Mouse (Mus musculus): ENCODE measurements around the gene Dusp7.

Dusp7 gene

DNA sequence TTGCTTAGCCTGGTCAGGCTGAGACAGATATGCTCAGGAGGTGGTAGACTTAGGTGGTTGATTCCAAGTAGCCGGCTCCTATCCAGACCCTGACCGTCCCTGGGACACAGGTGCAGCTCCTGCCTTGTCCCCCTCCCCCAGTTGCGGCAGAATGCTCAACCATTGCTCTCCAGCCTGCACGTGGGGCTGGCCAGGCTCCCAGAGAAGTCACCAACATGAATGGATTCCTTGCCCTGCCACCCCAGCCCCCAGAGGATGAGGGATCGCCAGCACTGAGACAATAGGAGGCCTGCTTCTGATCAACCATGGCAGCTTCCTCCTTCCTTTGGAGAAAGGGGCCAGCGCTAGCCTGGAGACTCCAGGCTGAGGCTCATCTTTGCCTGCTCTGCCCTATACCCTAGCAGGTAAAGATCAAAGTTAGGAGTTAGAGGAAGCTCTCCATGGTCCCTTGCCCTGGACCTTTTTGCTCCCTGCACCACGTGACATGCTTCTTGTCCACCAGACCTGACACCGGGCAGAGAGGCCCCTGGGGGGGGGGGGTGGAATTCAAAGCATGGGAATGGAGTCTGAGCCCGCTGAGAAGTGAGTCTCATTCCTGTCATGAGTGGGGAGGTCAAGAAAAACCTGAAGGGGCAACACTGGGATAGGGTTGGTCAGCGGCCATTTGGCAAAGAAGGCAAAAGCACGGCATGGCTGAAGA is 24.5 kb downstream of the Dusp7 start:
- no peak for DNase-seq

DNA sequence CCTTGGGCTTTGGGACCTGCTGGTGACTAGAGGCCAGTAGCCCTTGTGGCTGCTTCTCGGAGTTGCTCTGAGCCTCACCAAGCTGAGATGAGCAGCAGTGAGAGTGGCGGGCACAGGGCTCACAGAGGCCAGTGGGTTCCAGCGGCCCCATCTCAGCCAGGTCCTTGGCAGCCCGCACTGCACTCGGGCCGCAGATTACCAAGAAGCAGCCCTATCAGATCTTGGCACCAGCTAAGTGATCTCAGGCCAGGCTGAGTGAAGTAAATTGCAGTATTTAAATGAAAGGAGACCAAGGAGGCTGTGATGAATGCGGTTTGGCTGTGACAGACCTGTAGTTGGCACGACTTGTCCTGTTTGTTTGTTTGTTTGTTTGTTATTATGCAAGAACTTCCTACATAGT is 25.1 kb downstream of the Dusp7 start:
- DNase-seq: no peak

DNA sequence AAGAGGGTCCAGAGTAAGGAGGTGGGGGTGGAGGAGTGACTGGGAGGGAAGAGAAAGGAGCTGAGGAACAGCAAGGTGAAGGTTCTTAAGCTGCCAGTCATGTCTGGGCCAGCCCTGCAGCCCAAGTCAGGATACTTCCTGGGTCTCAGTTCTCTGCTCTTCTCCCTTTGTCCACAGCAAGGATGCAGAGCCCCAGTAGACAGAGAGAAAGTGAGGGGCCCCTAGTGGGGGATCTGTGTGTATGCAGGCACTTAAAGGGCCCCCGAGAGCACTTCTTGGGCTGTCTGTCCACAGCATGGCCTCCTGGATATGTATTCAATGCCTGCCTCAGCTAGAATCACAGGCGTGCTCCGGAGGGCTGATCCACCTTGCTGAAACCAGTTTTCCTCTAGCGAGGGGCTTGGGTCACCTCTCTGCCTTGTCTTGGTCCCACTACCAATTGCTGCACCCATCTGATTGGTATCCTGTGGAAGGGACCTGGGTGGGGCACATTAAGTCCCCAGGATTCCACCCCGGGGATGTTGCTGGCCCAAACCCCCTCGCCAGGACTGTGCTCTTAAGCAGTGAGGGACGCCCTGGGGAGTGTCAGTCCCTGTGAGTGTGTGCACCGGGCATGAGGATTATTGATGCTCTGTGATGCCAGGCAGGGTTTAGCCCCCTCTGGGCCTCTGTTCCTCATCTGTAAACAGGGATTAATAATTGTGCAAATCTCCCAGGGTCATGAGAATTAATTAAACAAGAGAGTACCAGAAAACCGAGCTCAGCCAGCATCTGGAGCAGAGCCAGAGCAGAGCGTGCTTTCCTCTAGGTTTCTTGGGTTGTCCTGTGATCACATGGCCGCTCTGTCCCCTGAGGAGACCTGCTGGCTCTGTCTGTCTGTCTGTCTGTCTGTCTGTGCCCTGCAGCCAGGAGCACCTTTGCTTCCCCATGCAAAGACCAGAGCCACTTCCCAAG is 26.5 kb downstream of the Dusp7 start:
- DNase-seq: no peak

DNA sequence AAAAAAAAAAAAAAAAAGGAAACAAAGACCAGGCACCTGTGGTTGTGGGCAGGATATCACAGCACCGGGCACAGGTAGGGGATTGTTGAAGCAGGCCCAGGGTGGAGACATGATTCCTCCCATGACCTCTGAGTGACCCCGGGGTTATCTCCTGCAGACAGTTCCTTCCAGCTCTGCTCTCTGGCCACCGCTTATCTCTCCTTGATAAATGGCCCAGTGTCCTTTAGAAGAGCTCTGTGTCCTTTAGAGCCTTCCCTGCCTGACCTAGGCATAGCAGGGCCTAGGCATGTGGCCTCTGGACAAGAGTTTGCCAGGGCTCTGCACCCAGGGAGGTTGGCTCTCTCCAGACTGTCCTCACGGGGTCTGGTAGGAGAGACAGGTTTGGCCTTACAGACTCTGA is 29.3 kb downstream of the Dusp7 start:
- no peak for DNase-seq

DNA sequence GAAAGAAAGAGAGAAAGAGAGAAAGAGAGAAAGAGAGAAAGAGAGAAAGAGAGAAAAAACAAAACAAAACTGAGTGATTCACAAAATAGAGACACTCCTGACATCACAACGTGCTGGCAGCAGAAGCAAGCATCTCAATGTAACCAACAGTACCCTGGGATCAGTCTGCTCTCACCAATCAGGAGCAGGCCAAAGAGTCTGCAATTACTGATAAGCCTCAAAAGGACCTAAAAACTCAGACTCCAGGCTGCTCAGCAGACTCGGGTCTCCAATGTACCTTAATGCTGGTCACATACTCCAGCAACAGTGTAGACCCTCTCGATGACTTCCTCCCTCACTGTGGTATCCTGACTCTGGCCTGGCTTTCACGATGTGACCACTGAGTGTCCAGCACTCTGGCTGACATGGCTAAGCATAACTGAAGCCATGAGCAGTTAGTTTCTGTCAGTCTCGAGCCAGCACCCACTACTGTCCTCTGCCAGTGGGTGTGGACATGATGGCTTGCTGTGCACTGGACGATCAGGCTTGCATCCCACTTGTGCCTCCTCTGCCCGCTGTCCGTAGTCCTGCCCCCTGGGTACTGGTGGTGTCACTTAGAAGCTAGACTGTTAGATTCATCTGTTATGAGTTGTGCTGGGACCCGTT is 30.4 kb downstream of the Dusp7 start:
- DNase-seq: no peak

DNA sequence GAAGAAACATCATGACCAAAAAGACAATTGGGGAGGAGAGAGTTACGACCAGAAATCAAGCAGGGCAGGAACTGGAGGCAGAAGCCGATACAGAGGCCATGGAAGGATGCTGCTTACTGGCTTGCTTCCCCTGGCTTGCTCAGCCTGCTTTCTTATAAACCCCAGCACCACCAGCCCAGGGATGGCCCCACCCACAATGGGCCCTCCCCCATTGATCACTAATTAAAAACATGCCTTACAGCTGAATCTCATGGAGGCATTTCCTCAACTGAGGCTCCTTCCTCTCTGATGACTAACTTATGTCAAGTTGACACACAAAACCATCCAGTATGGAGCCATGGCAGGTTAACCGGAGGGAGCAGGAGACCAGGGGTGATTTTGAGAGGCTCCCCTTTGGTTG is 31.4 kb downstream of the Dusp7 start:
- no peak for DNase-seq

DNA sequence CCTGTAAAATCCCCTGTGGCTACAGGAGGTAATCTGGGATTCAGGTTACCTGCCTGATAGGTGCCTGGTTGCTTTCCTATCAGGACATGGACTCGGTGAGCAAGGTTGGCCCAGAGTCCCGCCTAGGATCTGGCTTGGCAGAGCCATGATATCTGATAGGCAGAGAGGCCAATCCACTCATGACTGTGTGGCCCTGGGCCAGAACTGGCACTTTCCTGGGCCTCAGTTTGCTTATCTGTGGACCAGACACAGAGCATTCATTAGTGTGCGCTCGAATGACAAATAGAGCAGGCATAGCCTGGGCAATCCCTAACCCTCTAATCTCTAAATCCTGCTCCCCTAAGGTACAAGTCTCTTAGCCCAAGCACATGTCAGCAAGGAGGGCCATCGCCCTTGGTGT is 33.7 kb downstream of the Dusp7 start:
- no peak for DNase-seq

DNA sequence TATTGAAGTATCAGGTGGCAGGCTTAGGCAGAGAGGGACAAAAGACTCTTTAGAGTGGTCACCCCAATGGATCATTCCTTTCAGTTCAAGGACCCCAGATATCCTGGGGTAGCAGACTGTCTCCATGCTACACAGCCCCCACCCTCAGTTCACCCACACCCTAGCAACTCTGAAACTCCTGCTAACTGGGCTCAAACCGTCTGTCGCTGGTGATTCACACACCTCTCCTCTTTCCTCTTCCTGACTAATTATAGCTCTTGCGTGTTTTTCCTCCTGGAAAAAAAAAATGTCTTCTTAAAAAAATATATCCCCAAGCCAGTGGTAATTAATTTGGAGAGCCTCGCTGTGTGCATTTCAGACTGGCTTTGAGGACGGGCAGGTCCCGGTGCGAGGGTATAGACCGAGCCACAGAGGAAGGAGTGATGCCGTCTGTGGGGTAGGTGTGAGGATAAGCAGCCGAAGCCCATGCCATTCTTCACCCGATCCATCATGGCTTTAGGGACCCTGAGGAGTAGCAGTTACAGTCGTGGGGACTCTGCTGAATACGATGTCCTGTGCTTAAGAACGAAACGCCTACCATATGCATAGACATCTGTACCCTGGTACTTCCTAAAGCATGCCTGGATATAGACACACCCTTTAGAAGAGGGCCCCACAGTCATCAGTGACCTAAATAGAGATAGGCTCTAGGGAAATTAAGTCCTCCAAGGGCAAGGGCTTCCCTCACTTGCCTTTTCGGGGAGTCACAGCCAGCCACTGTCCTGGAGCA is 34.4 kb downstream of the Dusp7 start:
- no peak for DNase-seq

DNA sequence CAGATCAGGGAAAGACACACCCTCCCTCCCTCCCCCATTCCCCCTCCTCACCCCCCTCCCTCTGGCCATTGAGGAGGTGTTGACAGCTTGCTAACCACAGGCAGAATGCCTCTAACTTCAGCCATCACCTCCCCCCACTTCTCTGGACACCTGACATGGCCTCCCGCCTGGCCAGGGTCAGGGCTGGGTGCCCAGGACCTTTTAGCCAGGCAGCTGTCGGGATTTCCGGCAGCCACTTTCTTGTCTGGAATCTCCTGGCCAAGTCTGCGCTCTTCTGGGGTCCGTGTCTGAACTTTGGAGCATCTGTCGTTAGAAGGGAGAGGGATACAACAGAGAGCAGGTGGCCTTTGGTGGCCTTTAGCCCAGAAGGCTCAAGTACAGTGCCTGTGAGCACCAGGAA is 36.8 kb downstream of the Dusp7 start:
- no peak for DNase-seq

DNA sequence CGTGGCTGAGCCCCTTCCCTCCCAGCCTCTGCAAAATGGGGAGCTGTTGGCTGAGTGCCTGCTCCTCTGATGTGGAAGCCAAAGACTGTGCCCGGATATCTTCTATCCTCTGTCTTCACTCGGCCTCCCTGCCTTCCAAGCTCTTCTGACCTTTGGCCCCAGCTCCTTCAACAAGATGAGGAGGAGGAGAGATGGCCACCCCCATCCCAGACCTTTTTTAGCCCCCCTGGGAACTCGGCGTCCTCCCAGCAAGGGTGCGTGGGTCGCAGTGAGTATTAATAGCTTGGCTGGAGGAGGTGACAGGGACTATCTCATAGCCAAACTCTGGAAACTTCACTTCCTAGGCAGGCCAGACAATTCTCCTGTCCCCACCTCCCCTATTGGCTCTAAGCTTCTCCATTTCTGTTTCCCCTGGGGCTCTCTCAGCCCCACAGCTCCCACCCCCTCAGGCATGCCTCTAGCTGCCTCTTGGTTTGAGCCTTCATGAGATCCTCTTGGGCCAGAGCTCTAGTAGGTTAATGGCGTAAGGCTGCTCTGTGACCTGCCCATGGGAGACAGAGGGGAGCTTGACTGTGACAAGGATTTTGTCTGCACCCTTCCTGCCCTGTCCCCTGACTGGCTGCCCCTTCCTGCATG is 38.1 kb downstream of the Dusp7 start:
- DNase-seq: no peak

DNA sequence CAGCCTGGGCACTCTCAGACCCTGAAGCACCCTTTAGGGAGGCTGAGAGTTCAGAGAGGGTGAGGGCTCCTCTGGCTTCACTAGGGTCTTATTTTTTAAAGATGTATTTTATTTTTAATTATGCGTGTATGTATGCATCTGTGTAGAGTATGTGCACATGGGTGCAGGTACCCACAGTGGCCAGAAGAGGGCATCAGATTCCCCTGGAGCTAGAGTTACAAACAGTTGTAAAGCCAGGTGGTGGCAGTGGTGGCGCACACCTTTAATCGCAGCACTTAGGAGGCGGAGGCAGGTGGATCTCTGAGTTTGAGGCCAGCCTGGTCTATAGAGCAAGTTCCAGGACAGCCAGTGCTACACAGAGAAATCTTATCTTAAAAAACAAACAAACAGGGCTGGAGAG is 40.7 kb downstream of the Dusp7 start:
- DNase-seq: no peak

DNA sequence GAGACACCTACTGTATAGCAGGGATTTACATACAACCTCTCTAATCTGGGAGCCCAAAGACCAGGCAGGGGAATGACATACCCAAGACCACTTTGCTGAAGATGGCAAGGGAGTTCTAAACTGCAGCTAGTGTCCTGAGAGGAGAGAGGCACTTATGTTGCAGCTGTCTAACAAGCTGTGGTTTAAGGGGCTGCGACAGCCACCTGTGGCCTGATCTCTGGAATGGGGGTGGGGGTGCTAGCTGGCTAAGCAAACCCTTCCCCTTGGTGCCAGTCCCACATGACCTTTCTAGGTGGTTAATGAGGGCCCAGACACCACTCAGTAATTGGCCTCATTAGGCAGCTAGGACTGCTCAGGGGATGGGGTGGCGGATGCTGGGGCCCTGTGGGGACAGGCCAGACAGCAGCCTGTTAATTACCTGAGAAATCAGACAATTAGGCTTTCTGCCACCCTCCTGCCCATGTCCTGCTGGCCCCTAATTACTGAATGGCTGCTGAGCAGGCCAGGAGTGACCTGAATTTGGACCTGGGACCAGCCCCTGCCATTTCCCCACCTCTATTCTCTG is 41.7 kb downstream of the Dusp7 start:
- no peak for DNase-seq

DNA sequence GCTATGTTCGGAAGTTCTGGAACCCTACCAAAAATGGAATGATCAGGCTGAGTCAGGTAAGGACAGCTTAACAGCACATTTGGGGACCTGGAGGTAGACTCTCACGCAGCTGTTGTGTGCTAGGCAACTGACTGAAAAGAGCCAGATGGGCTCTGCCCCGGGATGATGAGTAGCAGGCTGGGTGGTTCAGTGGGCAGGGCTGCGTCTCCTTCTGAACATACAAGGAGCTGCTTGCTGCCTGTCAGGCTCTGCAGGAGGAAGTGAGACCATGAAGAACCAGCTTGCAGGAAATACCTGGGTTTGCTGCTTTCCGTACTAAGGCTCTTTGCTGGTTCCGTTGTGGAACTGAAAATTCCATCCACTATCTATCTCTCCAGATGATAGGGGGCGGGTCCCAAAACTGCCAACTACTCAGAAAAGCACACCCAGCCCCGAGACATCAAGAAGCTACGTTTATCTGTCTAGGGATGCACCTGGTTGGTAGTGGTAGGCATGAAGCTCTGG is 42.7 kb downstream of the Dusp7 start:
- DNase-seq: peak; percentile 69

DNA sequence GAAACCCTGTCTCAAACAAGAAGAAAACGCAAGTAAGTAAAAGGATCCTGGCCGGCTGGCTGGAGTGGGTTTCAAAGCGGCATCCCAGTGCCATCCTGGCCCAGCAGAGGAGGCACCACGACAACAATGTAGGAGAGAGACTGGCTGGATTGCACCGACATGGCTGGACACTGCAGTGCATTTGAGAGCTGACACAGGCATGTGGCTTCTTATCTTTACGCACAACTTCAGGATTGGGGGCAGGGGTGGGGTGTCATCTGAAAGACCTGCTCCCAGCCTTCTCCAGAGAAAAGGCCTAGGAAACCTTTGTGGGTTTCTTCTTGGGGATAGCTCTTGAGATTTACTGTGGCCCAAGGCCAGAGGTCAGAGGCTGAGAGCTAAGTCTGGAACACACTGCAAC is 43.3 kb downstream of the Dusp7 start:
- no peak for DNase-seq

DNA sequence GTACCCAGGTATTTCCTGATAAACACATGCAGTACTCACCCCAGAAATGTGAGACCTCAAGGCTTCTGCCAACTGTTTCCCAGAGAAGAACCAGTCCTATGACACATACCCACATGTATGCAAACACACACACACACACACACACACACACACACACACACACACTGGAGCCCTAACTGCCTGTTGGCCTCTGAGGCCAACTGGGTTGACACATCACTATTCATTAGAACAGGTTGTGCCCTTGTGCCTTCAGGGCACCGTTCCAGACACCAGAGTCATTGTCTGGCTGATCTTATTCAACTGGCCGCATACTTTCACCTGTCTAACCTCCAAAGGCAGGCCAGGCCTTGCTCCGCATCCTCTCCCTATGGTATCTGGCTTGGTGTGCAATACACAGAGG is 43.8 kb downstream of the Dusp7 start:
- DNase-seq: no peak

DNA sequence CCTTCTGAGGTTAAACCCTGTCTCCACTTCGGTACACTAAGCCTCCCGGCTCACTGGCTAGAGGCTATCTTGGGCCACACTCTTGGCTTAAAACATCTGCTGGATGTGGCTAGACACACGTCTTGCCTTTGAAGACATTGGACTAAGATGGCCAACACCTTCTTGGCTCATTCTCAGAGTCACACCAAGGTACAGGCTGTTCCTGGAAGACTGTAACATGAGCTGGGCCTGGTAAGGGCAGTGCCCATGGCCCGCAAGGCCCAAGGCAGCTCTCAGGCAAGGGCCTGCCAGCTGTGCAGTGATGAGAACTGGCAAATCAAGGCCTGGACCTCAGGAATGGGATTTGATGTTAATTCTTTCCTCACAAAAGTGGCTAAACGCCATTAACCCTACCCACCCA is 45.2 kb downstream of the Dusp7 start:
- DNase-seq: no peak

DNA sequence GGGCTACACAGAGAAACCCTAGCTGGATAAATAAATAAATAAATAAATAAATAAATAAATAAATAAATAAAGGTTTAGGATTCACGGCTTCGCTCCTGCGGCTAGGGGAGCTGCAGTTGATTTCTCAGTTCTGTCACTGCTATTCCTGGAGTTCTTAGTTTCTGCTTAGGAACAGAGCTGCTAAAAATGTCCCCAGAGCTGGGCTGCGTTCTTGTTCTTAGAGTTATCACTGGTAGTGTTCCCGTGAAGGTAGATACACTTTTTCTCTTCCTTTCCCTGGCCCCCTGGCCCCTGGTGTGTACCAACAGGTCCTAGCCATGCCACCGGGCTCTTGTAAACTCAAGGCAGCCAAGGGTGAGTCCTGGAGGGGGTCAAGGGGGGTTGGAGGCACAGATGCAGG is 48.4 kb downstream of the Dusp7 start:
- DNase-seq: no peak

DNA sequence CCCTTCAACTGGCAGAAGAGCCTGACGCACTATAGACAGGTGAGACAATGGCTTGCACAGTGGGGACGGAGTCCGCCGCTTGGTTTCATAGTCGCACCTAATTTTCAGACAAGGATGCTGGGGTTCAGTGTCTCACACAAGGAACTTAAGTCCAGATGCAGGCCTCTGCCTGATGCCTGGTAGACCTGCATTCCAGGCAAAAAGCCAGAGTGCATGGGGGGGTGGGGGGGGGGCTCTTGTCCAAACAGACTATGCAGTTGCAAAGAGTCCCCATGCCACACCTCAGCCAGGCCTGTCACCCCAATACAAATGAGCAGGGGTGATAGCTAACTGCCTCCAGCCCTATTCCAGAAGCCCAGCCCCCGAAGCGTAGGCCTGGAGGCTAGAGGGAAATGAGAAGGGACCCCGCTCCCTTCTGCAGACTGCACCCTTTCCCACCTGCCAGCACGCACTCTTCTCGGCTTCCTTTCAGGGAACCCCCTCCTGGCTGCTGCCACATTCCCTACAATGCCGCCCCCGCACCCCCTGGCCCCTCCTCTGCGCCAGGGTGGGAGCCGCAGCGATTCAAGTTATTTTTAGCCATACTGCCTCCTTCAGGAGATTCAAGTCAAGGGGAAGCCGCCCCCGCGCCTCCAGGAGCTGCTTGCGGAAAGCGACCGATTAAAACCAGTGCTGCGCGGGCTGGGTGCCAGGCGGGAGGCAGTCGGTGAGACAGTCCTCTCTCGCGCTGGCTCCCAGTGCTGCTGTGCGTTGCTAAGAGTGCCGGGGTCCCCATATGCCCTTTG is 49.6 kb downstream of the Dusp7 start:
- peak; percentile 99 for DNase-seq

DNA sequence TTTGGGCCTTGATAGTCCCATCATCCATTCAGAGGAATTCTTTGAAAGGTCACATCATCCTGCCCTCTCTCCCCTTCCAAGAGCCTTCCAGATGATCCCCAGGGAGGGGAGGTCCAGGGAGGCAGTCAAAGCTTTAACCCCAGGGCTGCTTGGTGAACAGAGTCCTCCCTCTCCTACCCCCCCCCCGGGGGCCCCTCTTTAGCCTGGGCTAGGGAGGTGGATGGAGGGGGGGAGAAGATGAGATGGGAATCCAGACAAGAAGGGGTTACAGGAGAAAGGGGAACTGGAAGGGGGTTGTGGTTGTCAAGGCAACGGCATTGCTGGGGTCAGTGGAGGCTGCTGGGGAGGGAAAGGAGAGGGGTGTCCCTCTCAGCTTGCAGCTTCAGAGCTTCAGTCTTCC is 52.2 kb downstream of the Dusp7 start:
- no peak for DNase-seq

DNA sequence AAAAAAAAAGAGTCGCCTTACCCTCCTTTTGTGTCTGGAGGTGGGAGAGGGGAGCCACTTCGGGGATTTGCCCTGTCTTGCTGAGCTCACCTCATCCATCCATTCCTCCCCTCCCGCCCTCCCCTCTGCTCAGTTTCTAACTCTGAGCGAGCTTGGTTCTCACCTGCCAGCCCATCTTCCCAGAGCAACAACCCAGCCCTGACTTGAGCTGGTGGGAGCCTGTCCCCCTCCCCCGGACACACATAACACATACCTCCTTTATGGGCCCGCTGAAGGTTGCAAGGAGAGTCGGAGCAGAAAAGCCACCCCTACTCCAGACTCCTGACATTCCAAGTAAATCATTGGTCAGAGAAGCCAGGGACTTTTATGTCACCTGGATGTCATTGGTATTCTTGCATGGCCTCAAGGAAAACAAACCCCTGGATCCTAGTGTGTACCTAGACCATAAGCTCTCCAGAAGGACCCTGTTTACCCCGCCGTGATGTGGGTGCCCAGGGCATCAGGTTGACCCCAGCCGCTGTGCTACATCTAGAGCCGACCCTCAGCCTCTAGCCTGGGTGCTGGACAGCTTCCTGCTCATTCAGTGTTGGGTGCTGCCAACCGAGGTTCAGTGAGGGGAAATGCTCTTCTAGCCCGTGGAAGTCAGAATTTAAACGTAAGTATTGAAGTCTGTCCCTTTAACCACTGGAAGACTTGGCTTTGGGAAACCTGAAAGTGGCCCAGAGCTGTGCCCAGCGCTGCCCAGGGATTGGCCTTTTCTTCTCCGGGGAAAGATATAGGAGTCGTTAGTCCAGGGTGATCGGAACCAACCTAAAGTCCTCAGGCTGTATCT is 52.8 kb downstream of the Dusp7 start:
- DNase-seq: no peak

DNA sequence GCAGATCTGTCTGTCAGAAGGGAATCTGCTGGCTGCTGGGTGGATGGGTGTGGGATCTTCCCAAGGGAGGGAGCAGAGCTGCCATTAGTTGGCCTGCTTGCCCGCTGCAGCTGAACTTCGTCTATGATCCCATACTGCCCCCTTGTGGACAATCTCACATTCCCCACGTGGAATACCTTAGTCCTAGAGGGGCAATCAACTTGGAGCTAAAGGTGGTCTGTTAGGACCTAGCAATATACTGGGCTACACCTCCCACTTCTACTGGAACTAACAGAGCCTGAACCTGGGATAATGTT is 53.4 kb downstream of the Dusp7 start:
- DNase-seq: peak; percentile 88

Data from right cerebral cortex, postnatal 14 days (tissue).